Mouse (Mus musculus): Measurements from ENCODE around the gene Copg2. TPM values are rescaled to one million over a fixed set of nuclear protein-coding genes. Genes with fewer than 3 reads are reported as not detected.

Copg2 gene
- total RNA-seq, 2 experiments from 2014 or later = 40.3 to 45.7 TPM

- intact Hi-C loops (cut with DNase I) = no loop called here
- DNase-seq = no peak
These were observed 160.2 kb downstream of the Copg2 start for GRCm38 (mm10) chr6:30736372-30736762.

DNA sequence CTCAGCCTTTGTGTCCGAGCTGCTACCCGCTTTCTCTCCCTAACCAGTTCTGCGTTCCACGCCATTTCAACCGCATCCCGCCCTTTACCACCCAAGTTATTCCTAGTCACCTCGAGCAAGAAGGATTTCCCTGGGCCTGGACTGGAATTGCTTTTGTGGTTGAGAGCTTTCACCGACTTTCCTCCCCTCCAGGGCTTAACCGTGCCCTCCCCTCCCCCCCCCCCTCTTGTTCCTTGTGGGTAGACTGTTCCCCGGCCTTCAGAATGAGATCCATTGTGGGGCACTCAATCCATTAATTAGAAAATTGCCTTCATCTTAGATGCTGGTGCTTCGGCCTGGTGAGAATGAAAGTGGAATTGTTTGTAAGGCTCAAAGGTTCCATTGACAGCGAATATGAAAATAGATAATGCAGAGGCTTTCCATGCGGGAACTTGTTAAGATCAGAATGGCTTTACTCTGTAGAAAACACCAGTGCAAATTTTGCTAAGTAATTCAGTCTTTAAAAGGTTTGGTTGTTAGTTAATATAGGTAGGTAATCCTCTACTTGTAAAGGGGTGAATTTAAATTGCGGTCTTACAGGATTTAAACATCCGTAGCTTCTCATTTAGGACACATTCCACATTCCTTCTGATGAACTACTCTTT is 160.7 kb downstream of the Copg2 start:
- DNase-seq = peak in 1 of 2 experiments; percentile 23
- intact Hi-C loops (cut with DNase I) = no loop called here

DNA sequence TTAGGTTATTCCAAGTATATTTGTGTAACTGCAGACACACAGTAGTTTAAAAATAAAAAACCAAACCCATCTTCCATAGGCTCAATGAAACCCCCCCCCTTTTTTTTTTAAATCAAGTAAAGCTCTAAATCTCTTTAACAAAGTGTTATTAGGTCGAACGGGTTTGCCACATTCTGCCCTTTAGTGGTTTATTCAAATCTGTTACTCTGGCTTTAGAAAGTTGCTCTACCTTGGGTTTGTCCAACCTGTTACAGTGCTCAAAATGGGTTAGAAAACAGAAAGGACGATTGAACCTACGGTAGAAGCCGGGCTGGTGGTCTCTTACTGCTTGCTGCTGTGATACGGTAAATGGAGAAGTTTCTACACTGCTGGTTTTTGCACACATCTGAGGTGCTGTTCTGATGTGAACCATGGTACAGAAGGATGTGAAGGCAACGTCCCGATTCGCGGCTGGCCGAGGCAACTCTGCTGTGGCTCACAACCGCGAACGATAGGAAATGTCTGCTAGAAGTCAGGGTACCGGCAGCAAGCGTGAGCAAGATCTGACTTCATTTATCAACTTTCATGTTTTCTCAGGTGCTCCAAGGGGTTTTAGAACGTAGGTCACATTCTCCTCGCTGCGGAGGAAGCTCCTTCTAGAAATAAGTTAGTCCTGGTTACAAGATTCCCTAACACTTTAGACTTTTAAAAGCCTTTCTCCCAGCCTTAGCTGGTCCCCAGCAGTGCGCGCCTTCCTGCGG is 161.4 kb downstream of the Copg2 start:
- DNase-seq = peak in 1 of 2 experiments; percentile 22
- intact Hi-C loops (cut with DNase I) = no loop called here

GRCm38 (mm10) chr6:30734465-30734864 is 162.1 kb downstream of the Copg2 start:
- no peak for DNase-seq
- intact Hi-C loops (cut with DNase I) = no loop called here

DNA sequence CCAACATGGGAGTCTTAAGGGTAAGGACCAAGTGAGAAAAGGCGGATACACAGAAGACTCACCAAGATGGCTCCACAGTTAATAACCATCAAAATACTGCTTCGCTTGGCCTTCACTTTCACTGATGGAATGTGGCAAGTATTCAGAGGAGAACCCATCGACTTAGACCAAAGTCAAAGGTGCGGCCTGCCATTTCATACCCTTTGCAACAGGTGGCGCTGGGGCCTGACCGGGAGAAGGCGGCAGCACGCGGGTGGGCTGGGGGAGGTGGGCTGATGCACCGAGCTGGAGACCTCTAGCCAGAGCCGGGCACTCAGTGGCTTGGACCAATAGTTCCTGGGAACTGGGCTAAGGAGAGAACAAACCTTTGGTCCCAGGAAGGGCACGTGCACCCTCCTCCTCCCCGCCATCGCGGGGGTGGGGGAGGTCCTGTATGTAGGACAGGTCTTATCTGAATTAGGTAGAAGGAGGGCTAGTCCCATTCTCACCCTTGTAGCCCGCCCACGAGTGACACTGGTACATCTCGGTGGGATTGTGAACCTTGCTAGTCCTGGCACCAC is 163.9 kb downstream of the Copg2 start:
- intact Hi-C loops (cut with DNase I) = no loop called here

GRCm38 (mm10) chr6:30730301-30730971 is 166.2 kb downstream of the Copg2 start:
- intact Hi-C loops (cut with DNase I) = no loop called here
- peak; percentile 23 to 42 for DNase-seq

More for the DNA sequence above, 163.9 kb downstream of the Copg2 start:
- no peak for DNase-seq

DNA sequence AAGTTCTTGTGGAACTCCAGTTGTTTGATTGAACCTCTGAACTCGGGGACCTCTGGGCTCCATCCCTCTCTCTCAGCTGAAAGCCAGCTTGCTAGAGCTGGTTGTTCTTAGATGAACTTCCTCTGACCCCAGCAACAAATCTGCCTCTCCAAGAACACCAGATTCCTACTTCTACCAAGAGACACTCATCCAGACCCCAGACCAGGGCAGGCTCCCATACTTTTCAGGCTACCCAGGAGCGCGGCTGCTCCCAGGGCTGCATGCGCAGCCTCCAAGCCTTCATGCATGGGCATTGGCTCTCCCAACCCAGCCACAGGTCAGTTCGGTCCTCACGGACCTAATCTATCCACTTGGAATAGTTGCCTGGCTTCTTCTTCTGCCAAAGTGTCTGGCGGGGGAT is 173.3 kb downstream of the Copg2 start, which contains the start of gene Mest:
Gene Mest (plus strand): TSS at position 217 of the 400 bp plus-strand sequence.
- no peak for DNase-seq
- intact Hi-C loops (cut with DNase I) = no loop called here

GRCm38 (mm10) chr6:30722385-30723164 is 174.0 kb downstream of the Copg2 start:
- no peak for DNase-seq
- intact Hi-C loops (cut with DNase I) = no loop called here

- intact Hi-C loops (cut with DNase I) = no loop called here
- no peak for DNase-seq
These were observed 179.8 kb downstream of the Copg2 start for GRCm38 (mm10) chr6:30716796-30717195.

GRCm38 (mm10) chr6:30714891-30715471 is 181.6 kb downstream of the Copg2 start:
- intact Hi-C loops (cut with DNase I) = no loop called here
- DNase-seq = no peak

DNA sequence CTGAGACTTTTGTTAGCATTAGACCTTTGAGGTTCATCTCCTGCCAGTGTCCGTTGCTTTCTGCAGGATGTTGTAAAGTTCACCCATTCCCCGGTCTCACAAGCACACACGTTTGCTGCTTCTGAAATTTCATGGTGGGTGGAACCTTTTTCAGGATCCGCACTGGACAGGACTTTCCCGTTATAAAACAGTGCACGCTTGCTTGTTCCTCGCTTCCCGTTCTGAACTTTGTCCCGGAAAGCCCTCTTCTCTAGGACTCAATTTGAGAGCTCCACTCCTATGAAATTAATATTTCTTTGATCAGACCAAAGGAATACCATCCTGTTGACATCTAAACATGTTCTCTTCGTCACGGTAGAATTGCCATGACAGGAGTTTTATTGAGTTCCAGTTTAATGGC is 182.7 kb downstream of the Copg2 start:
- intact Hi-C loops (cut with DNase I) = no loop called here
- DNase-seq = no peak

DNA sequence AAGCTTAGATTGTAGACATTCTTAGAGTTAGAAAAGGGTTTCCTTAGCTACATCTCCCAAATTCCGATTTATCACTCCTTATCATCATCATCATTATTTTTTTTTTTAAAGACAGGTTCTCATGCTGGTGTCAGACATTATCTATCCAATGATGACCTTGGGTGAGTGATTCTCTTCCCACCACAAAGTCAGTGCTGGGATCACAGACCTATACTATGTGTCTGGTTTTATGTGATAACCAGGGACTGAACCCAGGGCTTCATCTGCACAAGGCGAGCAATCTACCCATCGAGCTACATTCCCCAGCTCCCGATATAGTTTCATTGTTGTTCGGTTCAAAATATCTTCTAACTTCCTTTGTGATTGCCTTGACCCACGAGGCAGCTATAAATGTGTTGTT is 183.1 kb downstream of the Copg2 start:
- DNase-seq = no peak
- intact Hi-C loops (cut with DNase I) = no loop called here

DNA sequence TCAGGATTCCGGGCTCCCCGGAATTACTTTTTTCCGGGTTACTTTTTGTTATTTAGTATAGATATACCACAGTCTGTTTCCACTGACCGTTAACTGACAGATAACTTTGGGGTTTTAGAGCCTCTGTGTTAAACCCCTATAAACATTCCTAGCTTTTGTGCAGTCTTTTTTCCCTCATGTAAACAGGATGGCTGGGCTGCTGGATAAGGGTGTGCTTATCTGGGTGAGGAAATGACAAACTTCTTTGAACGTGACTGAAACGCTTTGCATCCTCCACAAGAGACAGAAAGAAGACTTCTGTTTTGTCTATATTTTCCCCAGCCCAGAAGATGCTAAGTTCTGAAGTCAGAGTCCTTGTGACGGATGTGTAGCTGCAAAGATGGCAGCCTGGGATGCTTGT is 184.1 kb downstream of the Copg2 start:
- no peak for DNase-seq

DNA sequence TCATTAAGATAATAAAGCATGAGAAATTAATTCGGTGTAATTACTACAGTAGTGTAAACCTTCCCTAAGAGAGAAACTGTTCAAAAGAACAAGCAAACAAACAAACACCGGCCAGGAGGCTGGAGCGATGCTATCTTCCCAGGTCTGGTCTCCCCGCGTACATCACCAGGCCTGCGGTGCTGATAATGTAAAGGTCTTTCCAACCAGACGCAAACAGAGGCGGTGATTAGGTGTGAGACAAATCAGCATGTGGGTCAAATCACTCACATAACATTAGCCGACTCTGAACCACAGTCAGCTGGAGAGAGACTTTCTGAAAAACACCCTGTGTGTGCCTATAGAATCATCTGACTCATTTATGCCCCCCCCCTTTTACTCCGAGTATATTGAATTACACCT is 185.2 kb downstream of the Copg2 start:
- intact Hi-C loops (cut with DNase I) = no loop called here
- no peak for DNase-seq

More for the DNA sequence above, 184.1 kb downstream of the Copg2 start:
- intact Hi-C loops (cut with DNase I) = no loop called here

- intact Hi-C loops (cut with DNase I) = no loop called here
- no peak for DNase-seq
These were observed 185.9 kb downstream of the Copg2 start for GRCm38 (mm10) chr6:30710371-30711364.

DNA sequence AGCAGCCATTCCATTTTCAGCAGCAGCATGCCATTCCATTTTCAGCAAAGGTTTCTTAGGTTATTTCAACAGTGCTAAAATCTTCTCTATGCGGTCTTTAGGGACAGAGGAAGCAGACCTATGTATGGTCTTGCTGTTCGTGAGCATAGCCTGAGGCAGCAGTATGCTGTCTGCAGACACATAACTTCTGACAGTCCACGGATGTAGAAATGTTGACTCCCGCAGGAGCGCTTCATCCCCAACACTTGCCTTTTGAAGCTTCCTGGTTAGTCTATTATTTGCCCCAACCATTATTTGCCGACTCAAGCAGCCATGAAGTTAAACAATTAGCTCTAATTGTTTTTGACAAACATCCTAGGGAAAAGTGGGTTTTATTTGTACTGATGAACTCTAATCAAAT is 187.5 kb downstream of the Copg2 start:
- DNase-seq = no peak
- intact Hi-C loops (cut with DNase I) = no loop called here

DNA sequence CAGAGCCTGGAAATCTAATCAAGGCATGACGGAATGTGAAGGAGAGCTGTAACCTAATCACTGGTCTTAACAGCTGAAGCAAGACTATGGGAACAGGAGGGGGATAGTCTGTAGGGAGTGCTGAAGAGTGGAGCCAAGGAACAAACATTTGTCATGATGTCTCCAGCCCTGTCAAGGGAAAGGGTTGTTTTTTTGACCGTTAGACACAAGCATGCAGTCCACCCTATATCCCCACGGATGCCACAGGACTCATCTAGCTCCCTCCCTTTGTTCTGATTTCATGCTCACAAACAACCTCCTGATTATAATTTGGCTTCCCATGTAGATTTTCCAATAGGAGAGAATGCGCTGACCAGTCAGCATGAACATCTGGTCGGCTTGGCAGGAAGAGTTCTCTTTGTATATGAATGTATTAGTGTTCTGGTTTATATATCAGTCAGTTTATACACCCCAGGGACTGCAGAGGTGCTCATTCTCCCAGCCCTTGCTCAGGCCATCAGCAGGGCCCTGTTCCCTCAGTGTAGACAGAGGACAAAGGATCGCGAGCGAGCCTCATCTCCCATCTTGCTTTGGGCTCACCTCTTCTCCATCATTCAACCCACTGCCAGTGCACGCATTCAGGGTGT is 192.5 kb downstream of the Copg2 start:
- DNase-seq = no peak
- intact Hi-C loops (cut with DNase I) = no loop called here

DNA sequence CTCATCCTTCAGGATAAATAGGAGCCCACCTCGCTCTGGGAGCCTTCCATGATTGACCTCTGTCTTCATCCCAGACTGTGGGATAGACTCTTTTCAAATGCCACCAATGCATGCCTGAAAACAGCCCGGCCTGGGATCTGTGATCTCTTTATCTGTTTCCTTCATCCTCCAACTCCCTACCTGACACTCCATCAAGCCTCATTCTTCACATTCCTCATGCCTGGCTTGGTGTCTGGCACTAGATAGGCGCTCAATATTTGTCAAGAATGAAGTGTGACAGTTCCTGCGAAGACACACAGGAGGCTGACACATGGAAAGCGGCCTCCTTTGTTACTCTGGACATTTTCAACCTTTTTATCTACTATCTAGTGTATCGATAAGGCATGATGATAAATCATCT is 193.1 kb downstream of the Copg2 start:
- intact Hi-C loops (cut with DNase I) = no loop called here
- no peak for DNase-seq

Data from heart, postnatal 14 days (tissue).